Mouse (Mus musculus) adrenal gland, postnatal 0 days (tissue): ENCODE data around the gene Parp14. TPM values are rescaled to one million over a fixed set of nuclear protein-coding genes. Genes with fewer than 3 reads are reported as not detected.

Experiments
- polyA plus RNA-seq: library from polyadenylated mRNA; unstranded; fragments of >200 nt; fragmentation: Nextera tagmentation; extraction: Ambion mirVana; gene quantifications from 2 replicates; pipeline ENCODE4 v1.2.1, GENCODE M21; 2015

Gene Parp14
- 2.3 and 3.6 TPM in 2 replicates for polyA plus RNA-seq

DNA sequence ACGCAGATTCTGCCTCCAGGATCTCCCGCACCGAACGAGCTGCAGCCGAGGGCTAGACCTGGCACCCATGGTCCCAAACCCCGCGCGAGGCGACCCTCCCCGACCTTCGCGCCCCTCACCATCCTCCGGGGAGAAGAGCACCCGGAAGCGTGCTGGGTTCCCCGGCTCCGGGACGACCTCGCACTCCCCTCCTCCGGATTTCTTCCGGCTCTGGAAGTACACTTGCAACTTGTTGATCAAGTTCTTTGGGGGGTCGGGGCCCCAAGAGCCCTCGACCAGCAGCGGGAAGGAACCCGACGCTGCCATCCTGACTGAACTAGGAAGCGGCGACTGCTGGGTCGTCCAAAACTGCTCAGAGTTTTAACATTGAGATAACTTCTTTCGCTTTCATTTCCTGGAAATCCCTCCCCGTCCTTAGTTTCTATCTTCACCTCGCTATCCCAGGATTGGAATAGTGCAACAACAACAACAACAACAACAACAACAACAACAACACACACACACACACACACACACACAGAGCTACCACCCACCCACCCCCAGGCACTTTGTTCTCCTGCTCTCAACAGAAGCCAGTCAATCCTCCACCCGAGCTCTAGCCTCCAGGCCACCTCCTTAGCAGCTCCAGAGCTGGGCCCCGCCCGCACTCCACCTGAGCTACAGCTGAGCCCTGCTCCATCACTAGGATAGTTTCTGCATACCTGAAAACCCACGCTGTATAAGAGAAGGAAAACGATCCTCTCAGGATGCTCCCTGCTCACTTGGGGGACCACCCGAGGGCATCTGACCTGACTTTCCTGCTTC lies at the start of gene Parp14:
TSS of gene Parp14 (minus strand) at position 497 of the 804 bp plus-strand sequence.

Other genes with a start within 250 kb of the Parp14 start
- 23.0 and 27.6 TPM in 2 replicates for gene Dirc2, start 102.2 kb downstream of the Parp14 start, polyA plus RNA-seq
- 5.9 TPM in 2 replicates for gene Hspbap1, start 101.2 kb downstream of the Parp14 start, polyA plus RNA-seq
- gene Parp9, start 66.9 kb upstream of the Parp14 start, polyA plus RNA-seq = 13.1 and 18.2 TPM in 2 replicates
- 4.4 and 5.1 TPM in 2 replicates for gene Dtx3l, start 67.6 kb upstream of the Parp14 start, polyA plus RNA-seq
- 13.0 and 19.4 TPM in 2 replicates for gene Kpna1, start 107.2 kb upstream of the Parp14 start, polyA plus RNA-seq
- 5.3 and 5.7 TPM in 2 replicates for gene Wdr5b, start 169.6 kb upstream of the Parp14 start, polyA plus RNA-seq
- 407 and 445 TPM in 2 replicates for gene Fam162a, start 200.1 kb upstream of the Parp14 start, polyA plus RNA-seq
- 97.1 and 117 TPM in 2 replicates for gene Ccdc58, start 200.1 kb upstream of the Parp14 start, polyA plus RNA-seq